Mouse (Mus musculus): Measurements from ENCODE around the gene Cbll1. TPM values are rescaled to one million over a fixed set of nuclear protein-coding genes. Genes with fewer than 3 reads are reported as not detected.
"Not testable (repeated sequence)": the region's sequence is repeated elsewhere in the genome, so short reads cannot be mapped to it uniquely, and the experiment has no call there.

Gene Cbll1
- polyA plus RNA-seq, 1 experiment from 2014 or later, result 13.1 TPM

DNA sequence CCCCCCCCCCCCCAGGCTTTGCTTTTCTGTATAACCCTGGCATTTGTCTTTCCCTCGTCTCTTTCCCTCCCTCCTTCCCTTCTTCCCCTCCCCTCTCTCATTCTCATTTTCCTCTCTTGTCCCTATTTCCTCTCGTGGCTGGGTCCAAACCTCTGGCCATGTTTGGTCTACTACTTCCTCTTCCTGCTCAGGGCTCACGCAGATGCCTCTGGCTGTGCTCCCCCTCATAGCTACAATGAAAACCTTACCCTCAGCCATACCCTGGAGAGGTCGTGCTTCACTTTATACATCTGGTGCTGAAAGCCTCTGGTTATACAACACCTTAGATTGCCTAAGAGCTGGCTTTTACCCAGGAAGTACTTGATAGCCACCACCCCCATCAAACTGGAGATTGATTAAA is 1.9 kb upstream of the Cbll1 start:
- Histone ChIP-seq H3K4me2 (ENCODE audit: low read length) (no peak overlapping the region), H3K4me1 (replicated peaks; ENCODE audit: insufficient read depth, low read length) (no peaks in the 10 kb centered on the region; the same call in 1 of the 2 replicates), H3K4me3 (replicated peaks; ENCODE audit: low read depth, low read length) (no peak overlapping the region), H3K27ac (no peak overlapping the region), H3K27me3 (ENCODE audit: insufficient read depth, low read length) (no peaks in the 10 kb centered on the region), H3K9me3 (replicated peaks; ENCODE audit: low read length) (no peaks in the 10 kb centered on the region), H3K36me3 (ENCODE audit: insufficient read depth, low read length) (no peaks in the 10 kb centered on the region), H3K9ac (ENCODE audit: low read depth, low read length) (no peak overlapping the region)
- WGBS, result 47% methylated on average over 4 of the region's 4 CpGs
- no peak for TF ChIP-seq CTCF (IDR thresholded peaks at IDR 0.05; ENCODE audit: low read depth)
- no peak for ATAC-seq (replicated peaks; ENCODE audit: low FRiP score, low read depth)
- DNase-seq (ENCODE audit: low spot score), result no peak

DNA sequence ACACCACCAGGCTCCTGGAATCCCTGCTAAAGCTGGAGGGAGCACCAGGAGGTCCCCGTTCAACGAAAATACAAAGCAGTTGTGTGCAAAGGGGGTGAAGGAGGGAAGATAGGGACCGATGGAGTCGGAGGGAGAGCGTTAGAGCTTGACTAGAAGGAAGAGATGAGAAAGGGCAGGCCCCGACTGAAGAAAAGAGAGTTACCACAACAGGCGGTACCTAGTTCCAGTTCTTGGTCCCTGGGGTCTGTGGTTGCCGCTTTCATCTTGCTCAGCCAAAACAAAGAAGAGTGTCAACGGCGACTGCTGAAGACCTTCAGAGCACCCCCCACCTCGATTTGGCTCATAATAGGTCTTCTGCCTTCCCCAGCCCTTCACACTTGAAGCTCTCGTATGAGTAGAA is 780 bp upstream of the Cbll1 start:
- Histone ChIP-seq H3K4me1 (replicated peaks; ENCODE audit: insufficient read depth, low read length) (no peaks in the 10 kb centered on the region; the same call in 1 of the 2 replicates), H3K36me3 (ENCODE audit: insufficient read depth, low read length) (no peaks in the 10 kb centered on the region), H3K4me3 (replicated peaks; ENCODE audit: low read depth, low read length) (peak overlapping the region; percentile 99), H3K4me2 (ENCODE audit: low read length) (peak overlapping the region; percentile 90), H3K27ac (peak overlapping the region; percentile 91; the same call in 1 of the 2 replicates), H3K9me3 (replicated peaks; ENCODE audit: low read length) (no peaks in the 10 kb centered on the region), H3K9ac (ENCODE audit: low read depth, low read length) (peak overlapping the region; percentile 87), H3K27me3 (ENCODE audit: insufficient read depth, low read length) (no peaks in the 10 kb centered on the region)
- 3% methylated on average over 12 of the region's 12 CpGs for WGBS
- TF ChIP-seq CTCF (IDR thresholded peaks at IDR 0.05; ENCODE audit: low read depth), result no peak
- DNase-seq (ENCODE audit: low spot score) (no peak), ATAC-seq (replicated peaks; ENCODE audit: low FRiP score, low read depth) (no peak)

DNA sequence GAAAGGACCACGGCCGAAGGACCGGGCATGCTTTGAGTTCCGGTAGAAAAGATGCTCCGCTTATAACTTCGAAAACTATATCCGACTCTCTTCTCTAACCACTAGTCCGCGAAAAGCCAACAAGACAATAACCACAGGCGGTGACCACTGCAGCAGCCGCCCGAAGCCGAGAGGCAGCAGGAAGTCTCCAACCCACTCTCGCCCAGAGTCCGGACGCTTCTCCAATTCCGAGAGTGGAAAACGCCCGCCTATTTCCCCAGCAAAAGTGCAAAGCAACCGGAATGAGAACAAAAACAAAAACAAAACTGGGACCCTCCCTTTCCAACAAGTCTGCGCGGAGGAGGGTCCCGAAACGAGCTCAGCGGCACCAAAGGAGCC is 491 bp downstream of the Cbll1 start:
- TF ChIP-seq CTCF (IDR thresholded peaks at IDR 0.05; ENCODE audit: low read depth), result no peak
- Histone ChIP-seq H3K9ac (ENCODE audit: low read depth, low read length) (peak overlapping the region; percentile 87), H3K4me1 (replicated peaks; ENCODE audit: insufficient read depth, low read length) (no peaks in the 10 kb centered on the region; the same call in 1 of the 2 replicates), H3K9me3 (replicated peaks; ENCODE audit: low read length) (no peaks in the 10 kb centered on the region), H3K4me3 (replicated peaks; ENCODE audit: low read depth, low read length) (peak overlapping the region; percentile 99), H3K27ac (peak overlapping the region; percentile 91), H3K4me2 (ENCODE audit: low read length) (peak overlapping the region; percentile 90), H3K27me3 (ENCODE audit: insufficient read depth, low read length) (no peaks in the 10 kb centered on the region), H3K36me3 (ENCODE audit: insufficient read depth, low read length) (no peaks in the 10 kb centered on the region)
- ATAC-seq (replicated peaks; ENCODE audit: low FRiP score, low read depth), result no peak
- 1% methylated on average over 25 of the region's 25 CpGs for WGBS
- peak; percentile 53 for DNase-seq (ENCODE audit: low spot score)

DNA sequence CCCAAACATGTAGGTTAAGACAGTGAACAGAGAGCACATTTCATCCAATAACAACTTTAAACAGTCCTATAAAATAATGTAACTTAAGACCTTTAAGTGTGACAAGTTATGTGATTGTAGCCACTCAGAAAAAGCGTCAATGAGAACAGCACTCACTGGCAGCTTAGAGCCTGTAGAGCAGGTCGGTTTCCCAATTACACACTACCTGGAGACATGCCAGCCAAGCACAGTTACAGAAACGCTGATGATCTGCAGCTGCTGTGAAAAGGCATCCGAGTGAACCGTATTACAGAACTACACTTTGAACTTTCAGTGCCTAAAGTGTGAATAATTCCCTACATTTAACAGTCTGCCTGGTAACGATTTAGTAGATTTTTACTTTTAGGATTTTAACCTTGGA is 13.0 kb downstream of the Cbll1 start:
- H3K27ac ChIP-seq, result no peak overlapping the region
- H3K9me3 ChIP-seq (replicated peaks; ENCODE audit: low read length), result no peaks in the 10 kb centered on the region
- H3K36me3 ChIP-seq (ENCODE audit: insufficient read depth, low read length), result peaks cover 23% of the 10 kb centered on the region
- no peak overlapping the region for H3K9ac ChIP-seq (ENCODE audit: low read depth, low read length)
- H3K4me2 ChIP-seq (ENCODE audit: low read length), result no peak overlapping the region
- no peak for TF ChIP-seq CTCF (IDR thresholded peaks at IDR 0.05; ENCODE audit: low read depth)
- H3K4me1 ChIP-seq (replicated peaks; ENCODE audit: insufficient read depth, low read length), result no peaks in the 10 kb centered on the region
- 61% methylated on average over 6 of the region's 6 CpGs for WGBS
- peak; percentile 32 for DNase-seq (ENCODE audit: low spot score)
- no peaks in the 10 kb centered on the region for H3K27me3 ChIP-seq (ENCODE audit: insufficient read depth, low read length)
- no peak overlapping the region for H3K4me3 ChIP-seq (replicated peaks; ENCODE audit: low read depth, low read length)
- ATAC-seq (replicated peaks; ENCODE audit: low FRiP score, low read depth), result no peak

DNA sequence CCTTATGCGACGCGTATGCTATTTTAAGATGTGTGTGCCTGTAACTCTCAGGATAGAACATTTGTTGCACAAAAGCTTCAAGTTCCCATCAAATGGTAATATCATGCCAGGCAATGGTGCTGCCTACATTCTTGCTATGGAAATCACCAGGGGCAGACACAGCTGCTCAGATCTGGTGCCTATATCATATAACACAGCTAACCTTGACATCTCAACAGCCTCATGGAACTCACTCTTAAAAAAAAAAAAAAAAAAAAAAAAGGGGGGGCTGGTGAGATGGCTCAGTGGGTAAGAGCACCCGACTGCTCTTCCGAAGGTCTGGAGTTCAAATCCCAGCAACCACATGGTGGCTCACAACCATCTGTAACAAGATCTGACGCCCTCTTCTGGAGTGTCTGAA is 21.2 kb downstream of the Cbll1 start:
- H3K36me3 ChIP-seq (ENCODE audit: insufficient read depth, low read length); H3K27me3 ChIP-seq (ENCODE audit: insufficient read depth, low read length); H3K9ac ChIP-seq (ENCODE audit: low read depth, low read length); H3K9me3 ChIP-seq (replicated peaks; ENCODE audit: low read length); ATAC-seq (replicated peaks; ENCODE audit: low FRiP score, low read depth); H3K4me2 ChIP-seq (ENCODE audit: low read length); H3K4me3 ChIP-seq (replicated peaks; ENCODE audit: low read depth, low read length); H3K27ac ChIP-seq; DNase-seq (ENCODE audit: low spot score); H3K4me1 ChIP-seq (replicated peaks; ENCODE audit: insufficient read depth, low read length): not testable (repeated sequence)
- 92% methylated on average over 4 of the region's 6 CpGs for WGBS

DNA sequence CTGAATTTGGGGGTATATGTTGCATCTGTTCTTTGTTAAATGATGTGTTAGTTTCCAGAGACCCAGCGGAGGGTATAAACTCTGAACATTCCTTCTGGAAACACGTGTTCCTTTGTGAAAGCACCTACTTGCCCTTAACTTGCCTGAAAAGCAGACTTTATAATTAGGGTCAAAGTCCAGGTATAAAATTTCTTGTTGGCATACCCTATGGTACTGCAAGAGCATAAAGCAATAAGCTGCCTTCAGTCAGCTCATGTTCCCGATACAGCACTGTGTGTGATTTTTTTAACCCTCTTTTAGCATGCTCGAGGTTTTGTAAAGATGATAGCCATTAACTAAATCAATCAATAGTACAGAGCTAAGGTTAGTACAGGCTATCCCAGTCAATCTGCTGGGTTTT is 36.8 kb downstream of the Cbll1 start:
- no peaks in the 10 kb centered on the region for H3K27me3 ChIP-seq (ENCODE audit: insufficient read depth, low read length)
- H3K9me3 ChIP-seq (replicated peaks; ENCODE audit: low read length), result no peaks in the 10 kb centered on the region
- TF ChIP-seq CTCF (IDR thresholded peaks at IDR 0.05; ENCODE audit: low read depth), result no peak
- WGBS, result 74% methylated on average over 4 of the region's 4 CpGs
- no peak overlapping the region for H3K9ac ChIP-seq (ENCODE audit: low read depth, low read length)
- H3K4me2 ChIP-seq (ENCODE audit: low read length), result no peak overlapping the region
- H3K27ac ChIP-seq, result no peak overlapping the region
- no peaks in the 10 kb centered on the region for H3K36me3 ChIP-seq (ENCODE audit: insufficient read depth, low read length)
- DNase-seq (ENCODE audit: low spot score), result no peak
- H3K4me3 ChIP-seq (replicated peaks; ENCODE audit: low read depth, low read length), result no peak overlapping the region
- no peaks in the 10 kb centered on the region for H3K4me1 ChIP-seq (replicated peaks; ENCODE audit: insufficient read depth, low read length)
- no peak for ATAC-seq (replicated peaks; ENCODE audit: low FRiP score, low read depth)

DNA sequence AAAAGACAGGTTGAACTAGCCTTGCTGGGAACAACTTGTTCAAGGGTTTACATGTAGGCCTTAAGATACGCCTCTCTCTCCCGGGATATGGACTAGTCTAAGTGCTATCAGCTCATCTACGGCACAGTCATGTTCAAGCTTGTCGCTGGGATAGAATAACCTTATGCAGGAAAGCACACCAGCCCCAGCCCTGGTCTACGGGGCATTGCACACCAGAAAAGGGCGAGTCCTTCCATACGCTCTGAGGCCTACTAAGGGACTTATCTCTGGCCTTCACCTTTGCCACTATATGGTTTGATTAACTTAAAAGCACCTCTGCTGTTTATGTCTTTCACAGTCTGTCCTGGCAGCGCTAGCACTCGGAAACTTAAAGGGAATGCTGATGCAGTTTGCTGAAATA is 38.0 kb downstream of the Cbll1 start:
- WGBS, result 90% methylated on average over 9 of the region's 9 CpGs
- H3K9me3 ChIP-seq (replicated peaks; ENCODE audit: low read length), result no peaks in the 10 kb centered on the region
- no peak overlapping the region for H3K9ac ChIP-seq (ENCODE audit: low read depth, low read length)
- no peak for TF ChIP-seq CTCF (IDR thresholded peaks at IDR 0.05; ENCODE audit: low read depth)
- H3K4me2 ChIP-seq (ENCODE audit: low read length), result no peak overlapping the region
- DNase-seq (ENCODE audit: low spot score) (no peak), ATAC-seq (replicated peaks; ENCODE audit: low FRiP score, low read depth) (no peak)
- no peak overlapping the region for H3K4me3 ChIP-seq (replicated peaks; ENCODE audit: low read depth, low read length)
- no peaks in the 10 kb centered on the region for H3K27me3 ChIP-seq (ENCODE audit: insufficient read depth, low read length)
- H3K4me1 ChIP-seq (replicated peaks; ENCODE audit: insufficient read depth, low read length), result no peaks in the 10 kb centered on the region
- no peak overlapping the region for H3K27ac ChIP-seq
- H3K36me3 ChIP-seq (ENCODE audit: insufficient read depth, low read length), result no peaks in the 10 kb centered on the region

All from kidney, postnatal 0 days (tissue).